Mouse (Mus musculus) heart, embryonic 13.5 days (tissue): ENCODE data around the gene Usp15. TPM values are rescaled to one million over a fixed set of nuclear protein-coding genes. Genes with fewer than 3 reads are reported as not detected.
A peak's percentile ranks its signal among the peaks of the same experiment; 100 is the strongest.
"Not testable (repeated sequence)": the region's sequence is repeated elsewhere in the genome, so short reads cannot be mapped to it uniquely, and the experiment has no call there.

ENCODE experiments used
- ATAC-seq: fragments of 200-750 bp; cut with Nextera tagmentation; 2 replicates; pipeline ENCODE4 v1.8.0; 2017; ENCODE audit warnings: moderate TSS enrichment; ENCODE audit not compliant: insufficient number of reproducible peaks, low FRiP score, low TSS enrichment; ENCODE audit errors: extremely low read depth
- H3K27ac ChIP-seq: fragments of 300-500 bp; sonication (generic); replicated peaks from 2 replicates; pipeline ENCODE4 v1.5.1; 2015; ENCODE audit warnings: moderate library complexity, mild to moderate bottlenecking, inconsistent platforms
- H3K27me3 ChIP-seq: fragments of 300-500 bp; sonication (generic); replicated peaks from 2 replicates; pipeline ENCODE4 v1.6.1; 2015; ENCODE audit warnings: mild to moderate bottlenecking, inconsistent platforms
- H3K36me3 ChIP-seq: fragments of 300-500 bp; sonication (generic); 2 replicates; pipeline ENCODE4 v1.6.1; 2015; ENCODE audit warnings: mild to moderate bottlenecking, inconsistent platforms
- H3K4me1 ChIP-seq: fragments of 300-500 bp; sonication (generic); 2 replicates; pipeline ENCODE4 v1.6.1; 2015; ENCODE audit warnings: inconsistent platforms
- H3K4me2 ChIP-seq: fragments of 300-500 bp; sonication (generic); 2 replicates; pipeline ENCODE4 v1.6.1; 2015; ENCODE audit warnings: inconsistent platforms, mild to moderate bottlenecking, moderate library complexity
- H3K4me3 ChIP-seq: fragments of 300-500 bp; sonication (generic); 2 replicates; pipeline ENCODE4 v1.5.1; 2015; ENCODE audit warnings: moderate library complexity, mild to moderate bottlenecking, inconsistent platforms
- H3K9ac ChIP-seq: fragments of 300-500 bp; sonication (generic); 2 replicates; pipeline ENCODE4 v1.6.1; 2015; ENCODE audit warnings: inconsistent platforms, mild to moderate bottlenecking, moderate library complexity
- H3K9me3 ChIP-seq: fragments of 300-500 bp; sonication (generic); 2 replicates; pipeline ENCODE4 v1.6.1; 2016; ENCODE audit warnings: inconsistent platforms
- WGBS: fragments of 180-500 bp; shearing (Covaris S2); methylation state at CpG from one replicate; pipeline ENCODE4 v1.1.7; 2015; ENCODE audit warnings: mixed read lengths; 5-methylcytosine and 5-hydroxymethylcytosine counted together
- polyA plus RNA-seq: library from polyadenylated mRNA; unstranded; fragments of >200 nt; fragmentation: Nextera tagmentation; extraction: Ambion mirVana; gene quantifications from 2 replicates; pipeline ENCODE4 v1.2.1, GENCODE M21; 2015

Gene Usp15
- polyA plus RNA-seq: 54.7 and 60.2 TPM in 2 replicates

DNA sequence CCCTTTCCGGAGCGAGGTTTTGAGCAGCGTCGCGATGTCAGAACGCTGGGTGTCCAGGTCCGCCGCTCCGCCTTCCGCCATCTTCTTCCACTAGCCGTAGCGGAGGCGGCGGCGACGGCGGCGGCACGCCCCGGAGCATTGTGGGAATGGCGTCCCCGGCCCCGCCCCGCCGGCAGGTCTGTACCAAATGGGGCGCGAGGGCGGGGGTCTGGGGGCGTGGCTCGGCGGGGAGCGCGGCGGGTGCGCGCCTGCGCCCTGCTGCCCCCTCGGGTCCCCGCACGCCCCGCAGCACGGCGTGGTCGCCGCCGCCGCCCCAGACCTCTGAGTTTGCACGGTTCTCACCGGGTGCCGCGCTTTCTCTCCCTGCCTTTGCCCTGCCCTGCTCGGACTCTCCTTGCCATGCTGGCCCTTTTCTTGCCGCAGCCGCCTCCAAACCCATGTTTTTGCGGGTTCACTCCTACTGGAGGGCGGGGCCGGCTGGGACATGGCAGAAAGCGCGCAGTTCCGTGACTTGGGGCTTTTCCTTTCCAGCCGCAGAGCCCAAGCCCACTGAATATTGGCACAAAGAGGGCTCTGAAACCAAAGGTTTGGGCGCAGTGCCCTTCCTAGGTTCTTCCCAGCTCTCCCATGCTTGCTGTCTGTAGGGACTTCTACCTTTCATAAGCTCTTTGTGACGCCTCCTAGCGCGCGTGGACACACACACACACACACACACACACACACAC lies at the start of gene Usp15:
Usp15 (minus strand) TSS at position 161 of the 725 bp plus-strand sequence.
- under 1% methylated on average over 65 of the region's 66 CpGs for WGBS
- peak; percentile 89 for ATAC-seq
- H3K27ac ChIP-seq: peak within 1 kb of the TSS; percentile 94
- H3K9me3 ChIP-seq: no peaks in the 10 kb centered on the region
- peaks cover 23% of the 10 kb centered on the region for H3K4me1 ChIP-seq
- H3K36me3 ChIP-seq: no peaks in the 10 kb centered on the region
- no peaks in the 10 kb centered on the region for H3K27me3 ChIP-seq
- peak within 1 kb of the TSS; percentile 97 for H3K4me3 ChIP-seq
- peak within 1 kb of the TSS; percentile 74 for H3K4me2 ChIP-seq
- peak within 1 kb of the TSS; percentile 98 for H3K9ac ChIP-seq

DNA sequence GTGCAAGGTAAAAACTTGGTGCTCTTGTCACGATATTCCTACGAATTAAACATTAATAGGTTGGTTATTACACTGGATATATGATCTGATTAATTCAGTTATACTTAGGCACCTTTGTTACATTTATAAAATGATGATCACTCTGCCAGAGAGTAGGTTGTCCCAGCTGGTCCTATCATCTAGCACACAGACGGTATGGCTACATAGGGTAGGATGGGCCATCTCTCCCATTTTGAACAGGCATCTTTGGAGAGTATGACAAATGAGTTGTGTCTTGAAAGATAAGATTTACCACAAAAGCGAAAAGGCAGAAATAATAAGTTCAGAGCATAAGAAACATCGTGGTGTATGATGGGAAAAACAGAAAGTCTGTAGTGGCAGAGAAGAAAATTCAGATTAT lies 32.6 kb upstream of the Usp15 start:
- H3K4me2 ChIP-seq: no peak overlapping the region
- no peaks in the 10 kb centered on the region for H3K9me3 ChIP-seq
- no peak for ATAC-seq
- no peaks in the 10 kb centered on the region for H3K36me3 ChIP-seq
- no peak overlapping the region for H3K9ac ChIP-seq
- WGBS: 75% methylated on average over 5 of the region's 5 CpGs
- H3K4me3 ChIP-seq: no peak overlapping the region
- H3K4me1 ChIP-seq: no peaks in the 10 kb centered on the region; the same call in 1 of the 2 replicates
- H3K27me3 ChIP-seq: no peaks in the 10 kb centered on the region
- H3K27ac ChIP-seq: no peak overlapping the region

DNA sequence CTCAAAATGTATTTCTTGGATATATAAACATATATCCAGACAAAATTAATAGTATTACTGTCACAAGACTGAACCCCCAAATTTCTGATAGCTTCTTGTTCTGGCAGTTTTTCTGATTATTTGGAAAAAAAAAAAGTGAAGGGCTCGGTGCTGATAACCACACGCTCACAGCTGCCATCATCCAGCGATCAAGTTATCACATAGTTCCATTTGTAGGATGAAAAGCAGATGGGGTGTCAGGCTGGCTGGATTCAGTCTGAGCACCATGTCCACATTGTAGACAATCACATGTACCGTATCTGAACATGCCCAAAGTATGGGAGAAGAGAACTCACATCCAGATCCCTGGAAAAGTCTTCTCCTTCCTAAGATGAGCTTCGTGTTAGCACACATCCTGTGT lies 26.0 kb upstream of the Usp15 start:
- H3K4me3 ChIP-seq: no peak overlapping the region
- H3K9me3 ChIP-seq: no peaks in the 10 kb centered on the region
- no peaks in the 10 kb centered on the region for H3K27me3 ChIP-seq
- H3K27ac ChIP-seq: no peak overlapping the region
- ATAC-seq: no peak
- H3K36me3 ChIP-seq: no peaks in the 10 kb centered on the region
- H3K9ac ChIP-seq: no peak overlapping the region
- no peaks in the 10 kb centered on the region for H3K4me1 ChIP-seq
- WGBS: 66% methylated on average over 5 of the region's 5 CpGs
- H3K4me2 ChIP-seq: no peak overlapping the region

DNA sequence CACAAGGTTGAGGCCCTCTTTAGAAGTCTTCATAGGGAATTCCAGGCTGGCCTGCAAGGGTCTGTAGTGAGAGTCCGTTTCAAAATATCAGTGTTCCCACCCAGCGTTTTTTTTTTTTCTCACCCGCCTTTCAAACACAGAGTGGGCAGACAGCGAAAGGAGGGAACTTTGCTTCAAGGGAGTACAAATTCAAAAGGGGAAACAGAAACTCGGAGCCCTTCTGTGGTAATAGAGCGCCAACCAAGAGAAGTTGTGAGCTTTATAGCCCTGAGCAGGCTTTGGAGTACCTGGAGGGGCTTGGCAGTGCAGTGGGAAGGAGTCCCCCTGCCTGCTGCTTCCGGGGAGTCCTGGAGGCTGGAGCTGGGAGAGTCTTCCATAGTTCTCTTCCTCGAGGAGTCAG lies 12.7 kb upstream of the Usp15 start:
- Histone ChIP-seq H3K27ac (no peak overlapping the region), H3K9me3 (no peaks in the 10 kb centered on the region), H3K9ac (no peak overlapping the region), H3K4me1 (no peaks in the 10 kb centered on the region), H3K4me2 (no peak overlapping the region), H3K27me3 (no peaks in the 10 kb centered on the region), H3K4me3 (no peak overlapping the region), H3K36me3 (no peaks in the 10 kb centered on the region)
- ATAC-seq: no peak
- WGBS: 67% methylated on average over 8 of the region's 8 CpGs

DNA sequence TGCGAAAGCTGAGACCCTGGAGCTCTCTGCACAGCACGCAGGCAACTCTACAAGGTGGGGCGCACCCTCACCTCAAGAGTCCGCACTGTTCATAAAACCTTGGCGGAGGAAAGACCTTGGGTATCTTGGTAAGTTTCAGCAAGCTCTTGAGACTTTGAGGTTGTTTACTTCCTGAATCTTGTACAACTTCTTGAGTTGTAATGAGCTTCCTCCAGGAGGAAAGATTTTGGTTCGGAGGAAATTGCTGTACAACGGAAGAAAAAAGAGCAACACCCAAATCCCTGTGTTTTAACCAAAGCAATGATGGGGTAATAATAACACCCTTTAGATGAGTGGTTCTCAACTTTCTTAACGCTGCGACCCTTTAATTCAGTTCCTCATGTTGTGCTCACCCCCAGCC lies 11.5 kb upstream of the Usp15 start:
- H3K27me3 ChIP-seq: no peaks in the 10 kb centered on the region
- no peak overlapping the region for H3K9ac ChIP-seq
- H3K27ac ChIP-seq: no peak overlapping the region
- 88% methylated on average over 9 of the region's 9 CpGs for WGBS
- no peaks in the 10 kb centered on the region for H3K9me3 ChIP-seq
- H3K4me1 ChIP-seq: no peaks in the 10 kb centered on the region
- no peak overlapping the region for H3K4me3 ChIP-seq
- ATAC-seq: no peak
- H3K36me3 ChIP-seq: no peaks in the 10 kb centered on the region
- H3K4me2 ChIP-seq: no peak overlapping the region

DNA sequence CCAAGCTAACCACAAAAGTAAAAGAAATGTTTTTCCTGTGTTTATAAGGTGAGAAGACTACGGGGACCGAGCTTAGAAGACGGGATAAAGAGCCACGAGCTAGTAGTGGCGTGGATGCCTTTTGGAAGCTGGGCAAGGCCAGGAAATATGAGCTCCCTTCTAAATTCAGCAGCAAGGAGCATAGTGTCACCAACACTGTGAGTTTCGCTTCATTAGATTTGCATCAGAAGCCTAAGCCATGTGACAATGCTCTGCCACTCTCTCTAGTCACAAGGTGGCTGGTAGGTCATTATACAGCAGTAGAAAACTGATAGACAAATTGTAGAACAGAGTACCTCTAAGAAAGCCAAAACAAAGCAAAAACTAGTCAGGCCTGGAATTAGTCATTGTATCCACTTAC lies 9.3 kb upstream of the Usp15 start:
- H3K4me2 ChIP-seq: no peak overlapping the region
- no peak for ATAC-seq
- 75% methylated on average over 6 of the region's 6 CpGs for WGBS
- no peak overlapping the region for H3K27ac ChIP-seq
- H3K4me3 ChIP-seq: no peak overlapping the region
- no peak overlapping the region for H3K9ac ChIP-seq
- H3K36me3 ChIP-seq: no peaks in the 10 kb centered on the region
- H3K4me1 ChIP-seq: no peaks in the 10 kb centered on the region
- H3K27me3 ChIP-seq: no peaks in the 10 kb centered on the region
- no peaks in the 10 kb centered on the region for H3K9me3 ChIP-seq

DNA sequence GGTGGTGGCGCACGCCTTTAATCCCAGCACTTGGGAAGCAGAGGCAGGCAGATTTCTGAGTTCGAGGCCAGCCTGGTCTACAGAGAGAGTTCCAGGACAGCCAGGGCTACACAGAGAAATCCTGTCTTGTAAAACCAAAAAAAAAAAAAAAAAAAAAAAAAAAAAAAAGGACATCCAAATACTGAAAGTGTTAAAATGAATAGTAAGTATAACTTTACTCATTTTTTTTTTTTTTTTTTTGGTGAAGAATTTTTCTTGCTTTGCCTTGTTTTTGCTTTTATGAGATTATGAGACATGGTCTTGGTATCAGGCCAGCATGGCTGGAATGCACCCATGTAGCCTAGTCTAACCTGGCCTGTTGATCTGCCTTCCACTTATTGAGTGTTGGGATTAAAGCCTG lies 8.6 kb upstream of the Usp15 start:
- not testable (repeated sequence) for H3K9me3 ChIP-seq, H3K27me3 ChIP-seq, H3K4me3 ChIP-seq, H3K27ac ChIP-seq, H3K36me3 ChIP-seq, H3K4me1 ChIP-seq, ATAC-seq, H3K4me2 ChIP-seq, H3K9ac ChIP-seq
- 96% methylated on average over 3 of the region's 3 CpGs for WGBS

DNA sequence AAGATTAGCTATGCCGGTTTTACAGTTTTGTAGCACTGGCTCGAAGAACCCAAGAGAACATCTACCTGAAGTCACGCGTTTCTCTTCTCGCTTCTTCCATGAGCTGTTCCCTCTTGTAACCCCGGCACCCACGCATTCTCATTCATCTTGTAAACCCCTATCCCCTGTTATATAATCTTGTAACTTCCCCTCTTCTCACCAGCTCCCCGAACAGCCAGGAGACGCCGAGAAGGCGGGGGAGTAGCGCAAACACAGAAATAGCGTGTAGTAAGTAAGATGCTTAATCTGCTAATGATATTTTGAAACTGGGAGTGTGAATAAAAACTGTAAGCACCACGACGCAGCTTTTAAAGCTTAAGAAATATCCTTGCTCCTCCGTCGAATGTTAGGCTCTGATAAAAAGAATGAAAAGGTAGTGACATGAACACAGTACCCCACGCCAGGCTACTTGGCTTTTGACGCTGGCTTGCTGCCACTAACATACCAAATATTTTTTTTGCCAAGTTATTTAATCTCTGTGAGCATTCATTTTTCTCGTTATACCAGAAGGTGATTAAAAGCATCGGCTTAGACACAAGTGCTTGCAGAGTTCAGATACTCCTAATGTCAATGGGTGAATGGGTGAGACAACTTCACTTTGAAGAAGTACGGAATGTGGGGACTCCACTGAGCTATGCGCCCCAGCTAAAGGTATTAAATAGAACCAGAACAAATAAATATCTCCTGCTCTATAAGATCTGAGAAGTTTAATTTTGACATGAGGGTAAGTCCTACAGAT lies 5.4 kb upstream of the Usp15 start:
- H3K27ac ChIP-seq: no peak overlapping the region
- 74% methylated on average over 23 of the region's 23 CpGs for WGBS
- H3K27me3 ChIP-seq: no peaks in the 10 kb centered on the region

DNA sequence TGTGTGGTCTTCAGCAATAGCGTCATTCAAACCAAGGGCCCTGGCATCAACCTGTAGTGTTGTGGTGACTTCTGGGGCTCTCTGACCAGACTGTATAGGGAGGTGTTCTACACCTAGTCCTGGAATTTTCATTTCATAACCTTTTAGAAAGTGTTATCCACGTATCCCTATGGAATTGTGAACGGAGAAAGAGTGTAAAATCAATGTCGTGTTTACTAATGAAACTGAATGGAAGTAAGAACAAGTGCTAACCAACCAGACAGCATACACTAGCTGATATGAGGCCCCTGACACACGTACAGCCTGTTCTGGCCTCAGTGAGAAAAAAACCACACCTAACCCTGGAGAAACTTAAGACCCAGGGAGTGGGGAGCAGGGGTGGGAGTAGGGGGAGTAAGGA lies 4.6 kb upstream of the Usp15 start:
- 84% methylated on average over 5 of the region's 5 CpGs for WGBS
- Histone ChIP-seq H3K27ac (no peak overlapping the region), H3K4me2 (no peak overlapping the region), H3K4me1 (0 out of 2 replicates have a peak, but pooled peaks cover 3% of the 10 kb centered on the region), H3K27me3 (no peaks in the 10 kb centered on the region), H3K36me3 (no peaks in the 10 kb centered on the region), H3K9ac (no peak overlapping the region), H3K9me3 (no peaks in the 10 kb centered on the region), H3K4me3 (no peak overlapping the region)
- no peak for ATAC-seq

More for the DNA sequence above, 5.4 kb upstream of the Usp15 start:
- Histone ChIP-seq H3K4me1 (0 out of 2 replicates have a peak, but pooled peaks cover 3% of the 10 kb centered on the region), H3K9me3 (no peaks in the 10 kb centered on the region), H3K36me3 (no peaks in the 10 kb centered on the region), H3K9ac (no peak overlapping the region), H3K4me2 (0 out of 2 replicates have a peak overlapping the region, but pooled peaks have one; percentile 11), H3K4me3 (no peak overlapping the region)
- ATAC-seq: no peak

DNA sequence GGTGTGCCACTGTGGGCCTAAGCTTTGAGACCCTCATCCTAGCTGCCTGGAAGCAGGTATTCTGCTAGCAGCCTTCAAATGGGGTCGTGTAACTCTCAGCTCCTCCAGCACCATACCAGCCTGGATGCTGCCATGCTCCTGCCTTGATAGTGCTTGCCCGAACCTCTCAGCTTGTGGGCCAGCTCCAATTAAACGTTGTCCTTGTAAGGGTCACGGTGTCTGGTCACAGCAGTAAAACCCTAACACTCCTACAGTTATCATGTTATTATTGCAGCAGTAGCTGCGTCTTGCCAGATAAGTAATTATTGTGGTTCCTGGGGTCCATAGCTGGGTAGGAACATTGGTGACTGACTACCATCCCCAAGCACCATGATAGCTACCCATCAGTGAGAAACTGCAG lies 4.2 kb upstream of the Usp15 start:
- no peaks in the 10 kb centered on the region for H3K27me3 ChIP-seq
- H3K36me3 ChIP-seq: no peaks in the 10 kb centered on the region
- no peak for ATAC-seq
- H3K4me1 ChIP-seq: 0 out of 2 replicates have a peak, but pooled peaks cover 3% of the 10 kb centered on the region
- no peaks in the 10 kb centered on the region for H3K9me3 ChIP-seq
- H3K9ac ChIP-seq: no peak overlapping the region
- no peak overlapping the region for H3K4me3 ChIP-seq
- WGBS: 84% methylated on average over 5 of the region's 5 CpGs
- no peak overlapping the region for H3K4me2 ChIP-seq
- H3K27ac ChIP-seq: no peak overlapping the region

DNA sequence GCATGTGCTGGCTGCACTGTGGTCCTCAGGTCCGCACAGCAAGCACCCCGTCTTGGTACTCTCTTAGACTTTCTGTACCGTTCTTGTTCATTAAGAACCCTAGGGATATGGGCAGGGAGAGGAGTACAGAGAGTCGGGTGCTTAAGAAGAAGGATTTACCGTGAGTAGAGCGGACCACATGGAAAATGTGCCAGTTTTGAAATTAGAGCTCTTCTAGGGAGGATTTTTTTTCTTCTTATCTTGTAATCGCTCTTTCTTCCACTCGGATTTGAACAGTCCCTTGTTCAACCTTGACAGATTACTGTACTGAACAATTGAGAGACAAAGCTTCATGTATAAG lies 3.5 kb upstream of the Usp15 start:
- H3K4me1 ChIP-seq: peaks cover 6% of the 10 kb centered on the region
- no peaks in the 10 kb centered on the region for H3K27me3 ChIP-seq
- H3K4me3 ChIP-seq: no peak overlapping the region
- H3K36me3 ChIP-seq: no peaks in the 10 kb centered on the region
- no peak overlapping the region for H3K4me2 ChIP-seq
- no peaks in the 10 kb centered on the region for H3K9me3 ChIP-seq
- H3K27ac ChIP-seq: no peak overlapping the region
- no peak overlapping the region for H3K9ac ChIP-seq
- no peak for ATAC-seq
- 78% methylated on average over 8 of the region's 8 CpGs for WGBS
